In the genomic region with DNA sequence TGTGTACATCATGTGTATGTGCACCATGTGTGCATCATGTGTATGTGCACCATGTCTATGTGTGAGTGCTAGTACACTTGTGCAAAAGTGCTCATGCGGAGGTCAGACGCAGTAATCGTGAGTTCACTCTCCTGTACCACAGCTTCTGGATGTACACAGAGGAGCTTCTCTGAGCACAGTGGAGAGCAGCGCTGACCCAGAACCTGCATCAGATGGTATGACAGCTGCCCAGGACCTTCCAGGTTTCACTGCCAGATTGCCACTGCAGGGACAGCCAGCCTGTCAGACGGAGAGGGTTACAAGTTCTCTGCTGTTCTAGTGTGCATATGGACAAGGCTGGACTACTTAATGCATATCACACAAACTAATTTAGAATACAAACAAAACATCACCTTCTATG, we compare ENCODE assay signal across 23 mouse cellular contexts.
A peak's percentile ranks its signal among the peaks of the same experiment; 100 is the strongest.
DNase-seq lines count a peak whose midpoint lies in the region; ATAC-seq lines count a peak whose summit lies in the region.
"Had no signal": no experiment of that assay in that cellular context is flagged by ENCODE, and none has a peak within 500 bp of the region (broad histone marks: within the 10 kb centered on the region; RNA-seq: fewer than 3 reads in every experiment).

No protein-coding gene starts in this region.

- no peak overlapping the region for H3K9ac ChIP-seq in neural tube, embryonic 15.5 days (replicated peaks)
- H3K9ac ChIP-seq: embryonic facial prominence, embryonic 13.5 days; heart, embryonic 15.5 days; hindbrain, embryonic 12.5 days had no signal

- WGBS in neural tube, embryonic 15.5 days, result 95% methylated on average over 5 of the region's 5 CpGs

- H3K4me2 ChIP-seq in neural tube, embryonic 15.5 days, result no peak overlapping the region
- H3K4me2 ChIP-seq: embryonic facial prominence, embryonic 13.5 days; heart, embryonic 11.5 days; heart, embryonic 15.5 days; hindbrain, embryonic 12.5 days had no signal

- no peak overlapping the region for H3K27ac ChIP-seq in neural tube, embryonic 15.5 days (replicated peaks)
- H3K27ac ChIP-seq: embryonic facial prominence, embryonic 13.5 days; forebrain, embryonic 10.5 days; gastrocnemius, adult 2 months; heart, embryonic 15.5 days; hindbrain, embryonic 12.5 days had no signal

- no peak overlapping the region for H3K4me3 ChIP-seq in neural tube, embryonic 15.5 days (replicated peaks)
- H3K4me3 ChIP-seq: embryonic facial prominence, embryonic 13.5 days; forebrain, embryonic 10.5 days; gastrocnemius, adult 2 months; heart, embryonic 15.5 days; hindbrain, embryonic 12.5 days had no signal

- peak; percentile 4 for DNase-seq in left cerebral cortex, postnatal 4 days
- no peak for DNase-seq in left cerebral cortex, postnatal 25 days (ENCODE audit: low spot score in 2 of 2)
- DNase-seq in cerebellum, adult 18-20 months, result peak; percentile 44 to 49
- peak; percentile 66 for DNase-seq in cerebellum, adult 9-11 months
- DNase-seq in cerebellum, postnatal 36 days, result peak; percentile 29 to 47
- no peak for DNase-seq in heart, postnatal 4 days
- DNase-seq: adrenal gland, adult 2 months; adrenal gland, postnatal 36 days; gastrocnemius, adult 2 months; gastrocnemius, postnatal 25 days; heart, adult 18-20 months; heart, postnatal 36 days; kidney, adult 8-10 months had no signal

- no peaks in the 10 kb centered on the region for H3K9me3 ChIP-seq in neural tube, embryonic 15.5 days (replicated peaks)
- H3K9me3 ChIP-seq: heart, embryonic 15.5 days had no signal

- no peaks in the 10 kb centered on the region for H3K36me3 ChIP-seq in neural tube, embryonic 15.5 days
- H3K36me3 ChIP-seq: embryonic facial prominence, embryonic 13.5 days; forebrain, embryonic 10.5 days; heart, embryonic 15.5 days; hindbrain, embryonic 12.5 days had no signal

- no peaks in the 10 kb centered on the region for H3K27me3 ChIP-seq in neural tube, embryonic 15.5 days (replicated peaks)
- H3K27me3 ChIP-seq: embryonic facial prominence, embryonic 13.5 days; heart, embryonic 15.5 days; hindbrain, embryonic 12.5 days had no signal

- H3K4me1 ChIP-seq in neural tube, embryonic 15.5 days, result no peaks in the 10 kb centered on the region
- H3K4me1 ChIP-seq: embryonic facial prominence, embryonic 13.5 days; forebrain, embryonic 10.5 days; heart, embryonic 15.5 days; hindbrain, embryonic 12.5 days had no signal

- intact Hi-C loops in left cerebral cortex, postnatal 4 days (cut with DNase I), result no loop called here
- intact Hi-C loops in left cerebral cortex, postnatal 25 days (cut with DNase I), result no loop called here

- no peak for ATAC-seq in neural tube, embryonic 15.5 days (ENCODE audit: low FRiP score)
- ATAC-seq: forebrain, embryonic 14.5 days; hindbrain, embryonic 16.5 days; inflammation-experienced regulatory T-cells, adult 6 months; intestine, postnatal 0 days had no signal

Comparison
In these comparisons a context has a peak if more than half of its experiments do, and no peak if none do; other contexts are left out.
1. DNase-seq: peak in left cerebral cortex, postnatal 4 days (single experiment), cerebellum, adult 18-20 months (2 of 2), cerebellum, adult 9-11 months (single experiment) and cerebellum, postnatal 36 days (2 of 2); none in left cerebral cortex, postnatal 25 days (0 of 2) and heart, postnatal 4 days (single experiment).